Mouse (Mus musculus) cortical plate, adult 2 months (tissue): ENCODE data around the gene Zmynd11. TPM values are rescaled to one million over a fixed set of nuclear protein-coding genes. Genes with fewer than 3 reads are reported as not detected.

ENCODE experiments used
- H3K27ac ChIP-seq: fragments of 200-500 bp; 2 replicates; pipeline ENCODE4 v1.5.1; 2012; ENCODE audit warnings: low read length, control low read depth, inconsistent platforms; ENCODE audit not compliant: insufficient read depth
- H3K4me1 ChIP-seq: fragments of 200-500 bp; 2 replicates; pipeline ENCODE4 v1.6.1; 2011; ENCODE audit warnings: low read length; ENCODE audit not compliant: control insufficient read depth, insufficient read depth
- H3K4me3 ChIP-seq: fragments of 200-500 bp; 2 replicates; pipeline ENCODE4 v1.5.1; 2011; ENCODE audit warnings: mild to moderate bottlenecking, low read length, control low read depth; ENCODE audit not compliant: insufficient read depth
- CTCF ChIP-seq: fragments of 200-500 bp; IDR thresholded peaks from 2 replicates; pipeline ENCODE4 v1.5.1; 2011; ENCODE audit warnings: mild to moderate bottlenecking, control low read depth, low read length; ENCODE audit not compliant: insufficient read depth; ENCODE audit errors: extremely low read depth
- POLR2A ChIP-seq: fragments of 200-500 bp; IDR thresholded peaks from 2 replicates; pipeline ENCODE4 v1.6.1; 2011; ENCODE audit warnings: mild to moderate bottlenecking, low read length, control low read depth; ENCODE audit not compliant: insufficient read depth; ENCODE audit errors: extremely low read depth
- polyA plus RNA-seq: library from polyadenylated mRNA; depleted of rRNA; stranded (reverse); fragments of >200 nt; gene quantifications from 2 replicates; pipeline ENCODE4 v1.2.3, GENCODE M21; 2012

Zmynd11 gene
- polyA plus RNA-seq, 1 experiment, result 209 TPM

GRCm38 (mm10) chr13:9635951-9636350, 129.2 kb downstream of the Zmynd11 start:
- Histone ChIP-seq H3K4me1 (no peaks in the 10 kb centered on the region), H3K27ac (no peak overlapping the region)
- TF ChIP-seq POLR2A, result no peak
- TF ChIP-seq CTCF, result no peak

More at GRCm38 (mm10) chr13:9635951-9636350, 129.2 kb downstream of the Zmynd11 start:
- H3K4me3 ChIP-seq, result no peak overlapping the region
